Mouse (Mus musculus) thymus, adult 2 months (tissue): ENCODE results near the gene Dnm3.

Experiments used
- CTCF ChIP-seq: fragments of 200-500 bp; IDR thresholded peaks from 2 replicates; pipeline ENCODE4 v1.5.1; 2012; ENCODE audit warnings: mild to moderate bottlenecking, control low read depth, low read length, moderate library complexity, borderline replicate concordance; ENCODE audit not compliant: control insufficient read depth, poor library complexity, insufficient read depth; ENCODE audit errors: extremely low read depth
- POLR2A ChIP-seq: fragments of 200-500 bp; IDR thresholded peaks from 2 replicates; pipeline ENCODE4 v1.6.1; 2012; ENCODE audit warnings: mild to moderate bottlenecking, low read length, control low read depth, moderate library complexity; ENCODE audit not compliant: control insufficient read depth, poor library complexity, insufficient read depth; ENCODE audit errors: extremely low read depth

DNA sequence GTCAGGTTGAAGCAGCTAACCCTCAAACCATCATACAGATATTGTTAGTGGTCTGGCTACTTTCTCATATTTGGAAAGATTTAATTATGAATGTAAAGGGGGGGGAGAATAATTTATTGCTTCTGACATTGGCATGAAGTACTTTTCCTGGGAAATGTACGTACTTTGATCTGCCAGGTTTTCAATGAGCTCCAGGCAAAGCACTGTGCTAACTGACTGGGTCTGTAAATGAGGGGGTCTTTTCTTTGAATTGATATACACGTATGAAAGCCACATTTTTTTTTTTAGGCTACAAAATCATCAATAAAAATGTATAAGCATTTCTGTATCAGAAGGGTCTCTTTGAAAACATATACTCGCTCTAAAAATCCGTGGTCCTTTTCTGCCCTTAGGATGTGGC, 457.1 kb downstream of the Dnm3 start:
- TF ChIP-seq POLR2A (no peak), CTCF (no peak)
